Mouse (Mus musculus) c-Kit-positive CD71-negative TER-119-negative erythroid progenitor cells, embryonic 14.5 days (primary cell): ENCODE results near the gene Capn2.

ENCODE experiments used
- DNase-seq: peaks from one replicate; pipeline ENCODE4 v3.0.0-alpha.2; 2013; ENCODE audit warnings: low read depth

Gene Capn2

GRCm38 (mm10) chr1:182525601-182526000 is 8.2 kb upstream of the Capn2 start:
- no peak for DNase-seq

- DNase-seq, result no peak
These were observed 6.3 kb upstream of the Capn2 start for GRCm38 (mm10) chr1:182523692-182524091.

GRCm38 (mm10) chr1:182522961-182523360 is 5.6 kb upstream of the Capn2 start:
- DNase-seq, result no peak

GRCm38 (mm10) chr1:182520938-182521500 is 3.6 kb upstream of the Capn2 start:
- no peak for DNase-seq

- no peak for DNase-seq
These were observed 2.9 kb upstream of the Capn2 start for GRCm38 (mm10) chr1:182520091-182520937.

GRCm38 (mm10) chr1:182519341-182519740 is 1.9 kb upstream of the Capn2 start:
- DNase-seq, result no peak

- no peak for DNase-seq
These were observed 1.4 kb upstream of the Capn2 start for GRCm38 (mm10) chr1:182518811-182519210.

GRCm38 (mm10) chr1:182518143-182518680 is 804 bp upstream of the Capn2 start:
- DNase-seq, result no peak

- DNase-seq, result no peak
These were observed 236 bp upstream of the Capn2 start for GRCm38 (mm10) chr1:182517677-182518011.

- DNase-seq, result no peak
These were observed 2.4 kb downstream of the Capn2 start for GRCm38 (mm10) chr1:182514803-182515590.

- no peak for DNase-seq
These were observed 3.7 kb downstream of the Capn2 start for GRCm38 (mm10) chr1:182513714-182514113.

GRCm38 (mm10) chr1:182512901-182513410 is 4.5 kb downstream of the Capn2 start:
- no peak for DNase-seq

- no peak for DNase-seq
These were observed 5.6 kb downstream of the Capn2 start for GRCm38 (mm10) chr1:182511778-182512177.

GRCm38 (mm10) chr1:182511073-182511472 is 6.3 kb downstream of the Capn2 start:
- no peak for DNase-seq

GRCm38 (mm10) chr1:182509110-182509797 is 8.2 kb downstream of the Capn2 start:
- DNase-seq, result no peak

GRCm38 (mm10) chr1:182506229-182506986 is 11.0 kb downstream of the Capn2 start:
- DNase-seq, result no peak

- DNase-seq, result no peak
These were observed 12.1 kb downstream of the Capn2 start for GRCm38 (mm10) chr1:182505291-182505690.

GRCm38 (mm10) chr1:182504223-182504622 is 13.2 kb downstream of the Capn2 start:
- no peak for DNase-seq

GRCm38 (mm10) chr1:182503206-182503900 is 14.1 kb downstream of the Capn2 start:
- DNase-seq, result no peak

- DNase-seq, result no peak
These were observed 14.8 kb downstream of the Capn2 start for GRCm38 (mm10) chr1:182502491-182503050.
